Mouse (Mus musculus): ENCODE results near the gene Aup1.

Gene Aup1

DNA sequence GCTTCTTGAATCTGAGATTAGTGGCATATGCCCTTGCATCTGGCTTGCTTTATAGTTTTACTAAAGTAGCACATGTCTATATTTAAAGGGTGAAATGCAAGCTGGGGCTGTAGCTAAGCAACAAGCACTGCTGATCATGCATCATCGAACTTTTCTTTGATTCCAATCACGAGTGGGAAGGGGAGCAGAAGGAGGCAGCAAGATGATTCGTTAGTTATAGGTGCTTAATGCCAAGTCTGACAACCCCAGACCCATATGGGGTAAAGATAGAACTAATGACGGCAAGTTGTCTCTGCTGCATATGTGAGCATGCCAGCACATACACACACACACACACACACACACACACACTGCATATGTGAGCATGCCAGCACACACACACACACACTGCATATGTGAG is 49.8 kb downstream of the Aup1 start:
- peak in 1 of 2 experiments; percentile 34 for DNase-seq (ENCODE audit: low spot score in 2 of 2)
